Mouse (Mus musculus) CD8-positive naive resting alpha-beta T cell, adult 2 months (primary cell): ENCODE data around the gene Prl3b1.

Source experiments
- DNase-seq, 2 experiments: peaks; one replicate each; pipeline ENCODE4 v3.0.0; 2022; ENCODE audit warnings: low read depth in 2 of 2, low spot score in 2 of 2

Prl3b1 gene

GRCm38 (mm10) chr13:27241547-27241946, at the start of gene Prl3b1:
Gene Prl3b1, plus strand, starts transcription at chr13:27241847.
- DNase-seq: no peak

GRCm38 (mm10) chr13:27196359-27196758, 45.3 kb upstream of the Prl3b1 start, which contains the start of gene Prl3c1:
Gene Prl3c1, plus strand, starts transcription at chr13:27196659.
- DNase-seq: no peak

- no peak for DNase-seq
Observed at GRCm38 (mm10) chr13:27259136-27259535, 17.5 kb downstream of the Prl3b1 start, which contains the start of gene Prl3a1. Gene Prl3a1, plus strand, starts transcription at chr13:27259436.
